Mouse (Mus musculus): Measurements from ENCODE around the gene Il20rb.

GRCm38 (mm10) chr9:100462098-100462497 is 24.5 kb downstream of the Il20rb start:
- TF ChIP-seq CTCF (conservative IDR thresholded peaks at IDR 0.05; ENCODE audit: insufficient read depth, insufficient read length, low read depth, low read length) (no peak), POLR2A (IDR thresholded peaks at IDR 0.05; ENCODE audit: low read depth, low read length) (no peak)
